Mouse (Mus musculus): ENCODE measurements around the gene Egln2. TPM values are rescaled to one million over a fixed set of nuclear protein-coding genes. Genes with fewer than 3 reads are reported as not detected.

Egln2 gene
- total RNA-seq, 1 experiment: 53.4 TPM

DNA sequence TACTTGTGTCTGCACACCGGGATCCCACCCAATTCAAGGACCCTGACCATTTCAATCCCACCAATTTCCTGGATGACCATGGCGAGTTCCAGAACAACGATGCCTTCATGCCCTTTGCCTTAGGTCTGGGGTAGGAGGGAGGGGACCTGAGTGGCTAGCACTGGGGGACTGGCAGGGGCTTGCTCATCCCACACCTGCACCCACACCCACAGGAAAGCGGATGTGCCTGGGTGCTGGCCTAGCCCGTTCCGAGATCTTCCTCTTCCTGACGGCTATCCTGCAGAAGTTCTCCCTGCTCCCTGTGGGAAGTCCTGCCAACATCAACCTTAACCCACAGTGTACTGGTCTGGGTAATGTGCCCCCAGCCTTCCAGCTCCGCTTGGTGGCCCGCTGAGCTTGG lies 8.4 kb downstream of the Egln2 start:
- Histone ChIP-seq H3K27ac (ENCODE audit: insufficient read depth, low read depth, low read length, poor library complexity, severe bottlenecking) (no peak overlapping the region), H3K4me1 (ENCODE audit: control insufficient read depth in 2 of 2, insufficient read depth in 2 of 2, low read length in 2 of 2, poor library complexity in 1 of 2) (peaks cover 0 to 8% of the 10 kb centered on the region in 2 experiments; a peak in 2 of 4 replicates), H3K9me3 (ENCODE audit: control insufficient read depth, insufficient read depth, low read depth, low read length) (no peaks in the 10 kb centered on the region), H3K9ac (ENCODE audit: insufficient read depth, low read depth, low read length, poor library complexity, severe bottlenecking) (no peak overlapping the region), H3K4me3 (ENCODE audit: insufficient read depth in 1 of 2, low read depth in 1 of 2, low read length in 2 of 2, poor library complexity in 1 of 2, severe bottlenecking in 1 of 2) (no peak overlapping the region), H3K36me3 (ENCODE audit: control insufficient read depth, insufficient read depth, low read length, poor library complexity, severe bottlenecking) (peaks cover 24% of the 10 kb centered on the region)
- in situ Hi-C loops (cut with MboI; ENCODE audit: low sequenced_read_pairs in 2 of 2, unreplicated experiment in 2 of 2): no loop called here
- TF ChIP-seq CHD2 (IDR thresholded peaks at IDR 0.05; ENCODE audit: low read depth, low read length) (no peak), ZNF384 (IDR thresholded peaks at IDR 0.05; ENCODE audit: low read depth, low read length) (no peak), MAFK (IDR thresholded peaks at IDR 0.05; ENCODE audit: insufficient read depth, low read depth, low read length) (no peak), HCFC1 (IDR thresholded peaks at IDR 0.05; ENCODE audit: borderline replicate concordance, insufficient read depth, low read length) (no peak), ZC3H11A (IDR thresholded peaks at IDR 0.05; ENCODE audit: borderline replicate concordance, low read depth, low read length) (no peak)
- no peak for DNase-seq (ENCODE audit: low read depth, low spot score)

DNA sequence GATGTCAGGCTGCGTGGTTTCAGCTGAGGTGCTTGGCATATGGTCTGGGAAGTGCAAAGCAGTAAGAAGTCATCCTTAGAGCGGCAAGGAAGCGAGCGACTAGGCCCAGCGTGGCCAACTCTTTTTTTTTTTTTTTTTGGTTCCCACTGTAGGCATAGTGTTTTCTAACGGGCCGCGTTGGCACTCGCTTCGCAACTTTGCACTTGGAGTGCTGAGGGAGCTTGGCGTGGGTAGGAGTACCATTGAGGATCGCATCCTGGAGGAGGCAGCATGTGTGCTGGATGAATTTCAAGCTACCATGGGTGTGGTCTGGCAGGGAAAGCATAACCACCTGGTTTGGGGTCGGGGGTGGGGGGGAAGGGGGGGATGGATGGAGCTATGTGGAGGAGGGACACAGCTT lies 10.6 kb downstream of the Egln2 start:
- Histone ChIP-seq H3K36me3 (ENCODE audit: control insufficient read depth, insufficient read depth, low read length, poor library complexity, severe bottlenecking) (peaks cover 24% of the 10 kb centered on the region), H3K27ac (ENCODE audit: insufficient read depth, low read depth, low read length, poor library complexity, severe bottlenecking) (no peak overlapping the region), H3K9me3 (ENCODE audit: control insufficient read depth, insufficient read depth, low read depth, low read length) (no peaks in the 10 kb centered on the region), H3K4me1 (ENCODE audit: control insufficient read depth in 2 of 2, insufficient read depth in 2 of 2, low read length in 2 of 2, poor library complexity in 1 of 2) (peaks cover 0 to 8% of the 10 kb centered on the region in 2 experiments; a peak in 2 of 4 replicates), H3K4me3 (ENCODE audit: insufficient read depth in 1 of 2, low read depth in 1 of 2, low read length in 2 of 2, poor library complexity in 1 of 2, severe bottlenecking in 1 of 2) (no peak overlapping the region), H3K9ac (ENCODE audit: insufficient read depth, low read depth, low read length, poor library complexity, severe bottlenecking) (no peak overlapping the region)
- no peak for DNase-seq (ENCODE audit: low read depth, low spot score)
- TF ChIP-seq MAFK (IDR thresholded peaks at IDR 0.05; ENCODE audit: insufficient read depth, low read depth, low read length) (no peak), CHD2 (IDR thresholded peaks at IDR 0.05; ENCODE audit: low read depth, low read length) (no peak), ZC3H11A (IDR thresholded peaks at IDR 0.05; ENCODE audit: borderline replicate concordance, low read depth, low read length) (no peak), HCFC1 (IDR thresholded peaks at IDR 0.05; ENCODE audit: borderline replicate concordance, insufficient read depth, low read length) (no peak), ZNF384 (IDR thresholded peaks at IDR 0.05; ENCODE audit: low read depth, low read length) (no peak)
- in situ Hi-C loops (cut with MboI; ENCODE audit: low sequenced_read_pairs in 2 of 2, unreplicated experiment in 2 of 2): no loop called here

DNA sequence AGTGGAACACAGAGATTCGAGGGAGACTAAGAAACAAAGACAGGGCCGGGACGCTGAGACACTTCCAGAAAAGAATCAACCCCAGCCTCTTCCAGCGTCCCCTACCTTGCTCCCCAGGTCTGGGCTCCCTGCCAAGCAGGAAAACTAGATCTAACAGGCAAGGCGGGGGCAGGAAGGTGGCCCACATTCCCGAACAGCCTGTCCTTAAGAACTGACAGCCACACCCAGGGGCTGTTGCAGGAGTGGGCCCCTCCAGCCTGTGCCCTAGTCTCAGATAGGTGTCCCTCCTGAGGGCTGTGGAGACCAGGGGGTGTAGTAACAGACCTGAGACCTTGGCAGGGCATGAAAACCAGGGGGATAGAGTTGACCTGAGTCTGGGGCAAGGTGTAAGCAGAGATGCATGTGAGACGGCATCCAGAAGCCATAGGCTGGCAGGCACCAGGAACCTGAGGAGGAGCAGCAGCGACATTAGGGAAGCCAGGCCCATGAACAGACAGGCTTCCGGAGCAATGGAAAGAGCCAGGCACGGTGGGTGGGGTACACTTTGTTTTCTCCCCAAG lies 13.3 kb downstream of the Egln2 start, which contains the start of gene Cyp2t4:
Gene Cyp2t4 (plus strand): TSS at position 510 of the 560 bp plus-strand sequence.
- no peak within 1 kb of the TSS for H3K4me3 ChIP-seq (ENCODE audit: insufficient read depth in 1 of 2, low read depth in 1 of 2, low read length in 2 of 2, poor library complexity in 1 of 2, severe bottlenecking in 1 of 2)
- no peak within 1 kb of the TSS for H3K9ac ChIP-seq (ENCODE audit: insufficient read depth, low read depth, low read length, poor library complexity, severe bottlenecking)
- in situ Hi-C loops (cut with MboI; ENCODE audit: low sequenced_read_pairs in 2 of 2, unreplicated experiment in 2 of 2): no loop called here
- H3K27ac ChIP-seq (ENCODE audit: insufficient read depth, low read depth, low read length, poor library complexity, severe bottlenecking): no peak within 1 kb of the TSS
- no peak for DNase-seq (ENCODE audit: low read depth, low spot score)
- H3K9me3 ChIP-seq (ENCODE audit: control insufficient read depth, insufficient read depth, low read depth, low read length): no peaks in the 10 kb centered on the region
- TF ChIP-seq MAFK (IDR thresholded peaks at IDR 0.05; ENCODE audit: insufficient read depth, low read depth, low read length) (no peak), HCFC1 (IDR thresholded peaks at IDR 0.05; ENCODE audit: borderline replicate concordance, insufficient read depth, low read length) (no peak)
- H3K36me3 ChIP-seq (ENCODE audit: control insufficient read depth, insufficient read depth, low read length, poor library complexity, severe bottlenecking): peaks cover 11% of the 10 kb centered on the region
- H3K4me1 ChIP-seq (ENCODE audit: control insufficient read depth in 2 of 2, insufficient read depth in 2 of 2, low read length in 2 of 2, poor library complexity in 1 of 2): peaks cover 0 to 6% of the 10 kb centered on the region in 2 experiments; a peak in 1 of 4 replicates

DNA sequence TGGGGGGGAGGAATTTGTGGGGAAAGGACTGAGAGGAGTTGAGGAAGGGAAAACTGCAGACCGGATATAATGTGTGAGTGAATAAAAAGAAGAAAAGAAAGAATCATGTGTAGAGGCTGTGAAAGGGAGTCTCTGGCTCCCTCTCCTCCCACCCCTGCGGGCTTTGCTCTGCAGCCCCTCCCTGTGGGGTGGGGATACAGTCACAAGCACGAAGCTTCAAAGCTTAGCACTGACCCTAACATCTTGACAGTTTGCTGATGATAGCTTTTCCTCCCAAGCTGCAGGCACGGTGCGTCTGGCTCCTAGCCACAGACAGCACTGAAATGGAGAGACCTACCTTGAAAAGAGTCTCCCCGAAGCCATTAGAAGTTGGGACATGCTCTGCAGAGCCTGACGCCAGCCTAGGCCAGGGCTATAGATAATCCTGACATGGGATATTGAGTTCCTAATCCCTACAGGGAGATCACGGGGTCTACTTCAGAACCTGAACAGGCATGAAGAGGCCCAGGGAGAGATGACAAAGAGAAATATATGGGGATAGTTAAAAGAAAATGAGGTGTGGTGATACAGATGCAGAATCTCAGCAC lies 30.1 kb downstream of the Egln2 start:
- DNase-seq (ENCODE audit: low read depth, low spot score): no peak
- H3K9ac ChIP-seq (ENCODE audit: insufficient read depth, low read depth, low read length, poor library complexity, severe bottlenecking): no peak overlapping the region
- H3K4me3 ChIP-seq (ENCODE audit: insufficient read depth in 1 of 2, low read depth in 1 of 2, low read length in 2 of 2, poor library complexity in 1 of 2, severe bottlenecking in 1 of 2): no peak overlapping the region
- no peak overlapping the region for H3K27ac ChIP-seq (ENCODE audit: insufficient read depth, low read depth, low read length, poor library complexity, severe bottlenecking)
- H3K36me3 ChIP-seq (ENCODE audit: control insufficient read depth, insufficient read depth, low read length, poor library complexity, severe bottlenecking): no peaks in the 10 kb centered on the region
- in situ Hi-C loops (cut with MboI; ENCODE audit: low sequenced_read_pairs in 2 of 2, unreplicated experiment in 2 of 2): no loop called here
- H3K4me1 ChIP-seq (ENCODE audit: control insufficient read depth in 2 of 2, insufficient read depth in 2 of 2, low read length in 2 of 2, poor library complexity in 1 of 2): peaks cover 0 to 5% of the 10 kb centered on the region in 2 experiments; a peak in 1 of 4 replicates
- H3K9me3 ChIP-seq (ENCODE audit: control insufficient read depth, insufficient read depth, low read depth, low read length): no peaks in the 10 kb centered on the region
- no peak for TF ChIP-seq MAFK (IDR thresholded peaks at IDR 0.05; ENCODE audit: insufficient read depth, low read depth, low read length)
- no peak for TF ChIP-seq CHD2 (IDR thresholded peaks at IDR 0.05; ENCODE audit: low read depth, low read length)
- no peak for TF ChIP-seq ZNF384 (IDR thresholded peaks at IDR 0.05; ENCODE audit: low read depth, low read length)
